Mouse (Mus musculus) adrenal gland (tissue): ENCODE data around the gene Usp43.

Source experiments
- intact Hi-C: fragments of 180-260 bp; cut with DNase I; formaldehyde crosslinking; loops from one replicate; pipeline ENCODE4 v1.15.1; 2025
- long read RNA-seq, 2 experiments: library from polyadenylated mRNA; unstranded; transcript quantifications; one replicate each; pipeline ENCODE4 v2.0.0; 2020; ENCODE audit warnings: borderline replicate concordance in 1 of 2; ENCODE audit not compliant: insufficient replicate concordance in 1 of 2

The Usp43 gene
- long read RNA-seq, experiment 1: 0 reads
- long read RNA-seq, experiment 2: 0 reads

DNA sequence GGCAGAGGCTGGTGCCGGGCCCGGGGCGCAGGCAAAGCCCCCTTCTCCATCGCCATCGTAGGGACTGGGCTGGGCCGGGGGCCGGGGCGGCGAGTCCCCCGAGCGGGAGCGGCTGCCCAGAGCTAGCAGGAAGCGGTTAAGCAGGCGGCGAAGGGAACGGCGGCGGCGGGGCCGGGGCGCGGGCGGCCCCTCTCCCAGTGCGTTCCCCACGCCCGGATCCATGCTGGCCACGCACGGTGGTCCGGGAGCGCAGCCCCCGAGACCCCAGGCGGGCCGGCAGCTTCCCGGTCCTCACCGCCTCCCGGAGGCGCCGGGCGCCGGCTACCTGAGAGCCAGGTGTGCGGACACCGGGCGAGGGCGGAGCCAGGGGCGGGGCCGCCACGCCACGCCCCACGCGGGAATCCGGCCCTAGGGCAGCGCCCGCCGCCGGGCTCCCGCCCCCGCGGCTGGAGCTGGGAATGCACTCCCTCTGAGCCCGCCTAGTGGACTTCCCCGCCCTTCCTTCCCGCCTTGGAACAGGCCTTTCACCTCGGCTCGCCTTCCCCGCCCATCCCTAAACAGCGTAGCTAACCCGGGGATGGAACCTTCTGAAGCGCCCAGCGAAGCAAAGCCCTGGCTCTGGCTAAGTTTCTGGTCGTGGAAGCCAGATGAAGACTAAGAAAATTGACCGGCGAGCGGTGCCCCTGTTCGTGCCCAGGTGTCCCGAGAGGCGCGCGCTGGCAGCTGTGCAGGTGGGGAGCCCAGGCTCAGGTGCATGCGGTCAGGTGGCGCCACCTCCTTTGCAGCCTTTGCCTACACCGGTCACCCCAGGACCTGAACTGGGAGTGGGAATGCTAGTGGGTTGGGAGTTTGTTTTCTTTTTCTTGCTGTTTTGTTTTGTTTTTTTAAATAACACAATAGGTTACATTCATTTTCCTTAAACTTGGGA is at the start of gene Usp43:
Usp43 (minus strand) TSS at position 327 of the 928 bp plus-strand sequence.
- intact Hi-C loops: loop anchor here (2.0 kb wide), 1 partner anchor 25 kb away; no protein-coding TSS in a partner anchor

DNA sequence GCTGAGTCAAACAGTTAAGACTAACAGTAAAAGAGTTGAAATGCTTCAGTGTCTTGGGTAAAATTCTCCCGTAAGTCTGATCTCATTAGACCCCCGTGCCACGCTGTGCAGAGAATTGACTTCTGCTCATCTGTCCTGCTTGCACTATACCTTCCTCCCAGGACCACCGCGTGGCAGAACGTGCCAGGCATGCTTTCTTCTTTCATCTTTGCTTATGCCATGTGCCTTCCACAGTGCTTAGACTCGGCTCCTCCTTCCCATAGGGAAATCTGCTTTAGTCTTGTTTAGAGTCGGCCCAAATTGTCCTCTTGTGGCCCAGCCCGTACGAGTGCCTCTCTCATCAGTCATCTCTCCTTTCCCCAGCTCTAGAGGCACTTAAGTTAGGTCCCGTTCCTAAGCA is 45.9 kb upstream of the Usp43 start:
- intact Hi-C loops: no loop called here

DNA sequence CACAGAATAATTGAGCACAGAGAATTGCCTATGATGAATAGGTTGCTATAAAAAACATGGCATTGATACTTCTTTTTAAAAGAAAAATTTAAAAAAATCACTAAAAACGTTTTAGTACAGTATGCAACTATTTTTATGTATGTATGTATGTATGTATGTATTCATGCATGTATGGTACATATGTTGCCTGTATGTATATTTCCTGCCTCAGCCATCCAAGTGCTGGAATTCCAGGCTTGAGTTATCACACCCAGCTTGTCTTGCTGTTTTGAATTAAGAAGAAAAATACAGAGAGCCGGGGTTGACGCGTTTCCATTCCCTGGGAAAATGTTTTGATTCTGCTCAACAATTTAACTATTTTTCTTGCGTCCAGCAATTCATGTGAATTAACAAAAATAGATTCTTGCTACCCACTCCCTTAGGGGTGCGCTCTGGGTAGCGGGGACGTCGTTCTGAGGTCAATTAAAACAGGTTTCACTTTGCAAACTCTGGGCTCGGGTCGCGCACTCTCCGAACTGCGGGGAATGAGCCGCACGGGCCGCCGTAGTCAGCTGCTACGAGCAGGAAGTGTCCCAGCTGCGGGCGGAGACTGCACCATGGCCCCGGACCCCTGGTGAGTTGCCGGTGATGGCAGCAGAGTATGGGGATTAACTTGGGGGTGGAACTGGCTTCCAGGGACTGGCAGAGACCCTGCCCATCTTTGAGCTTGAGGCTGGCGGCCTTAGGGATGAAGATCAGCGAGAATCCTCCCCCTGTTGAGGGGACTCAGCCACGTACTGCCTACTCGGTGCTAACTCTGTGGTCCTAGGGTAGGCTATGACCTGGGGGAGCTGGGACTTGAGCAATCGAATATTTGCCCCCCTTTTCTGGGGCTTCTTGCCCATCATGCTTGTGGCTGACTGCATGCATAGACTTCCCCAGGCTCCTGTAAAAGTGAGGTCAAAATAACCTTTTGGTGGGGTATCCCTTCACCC is 44.2 kb upstream of the Usp43 start, which contains the start of gene Stx8:
Stx8 (plus strand) TSS at position 289 of the 974 bp plus-strand sequence.
- intact Hi-C loops: no loop called here

DNA sequence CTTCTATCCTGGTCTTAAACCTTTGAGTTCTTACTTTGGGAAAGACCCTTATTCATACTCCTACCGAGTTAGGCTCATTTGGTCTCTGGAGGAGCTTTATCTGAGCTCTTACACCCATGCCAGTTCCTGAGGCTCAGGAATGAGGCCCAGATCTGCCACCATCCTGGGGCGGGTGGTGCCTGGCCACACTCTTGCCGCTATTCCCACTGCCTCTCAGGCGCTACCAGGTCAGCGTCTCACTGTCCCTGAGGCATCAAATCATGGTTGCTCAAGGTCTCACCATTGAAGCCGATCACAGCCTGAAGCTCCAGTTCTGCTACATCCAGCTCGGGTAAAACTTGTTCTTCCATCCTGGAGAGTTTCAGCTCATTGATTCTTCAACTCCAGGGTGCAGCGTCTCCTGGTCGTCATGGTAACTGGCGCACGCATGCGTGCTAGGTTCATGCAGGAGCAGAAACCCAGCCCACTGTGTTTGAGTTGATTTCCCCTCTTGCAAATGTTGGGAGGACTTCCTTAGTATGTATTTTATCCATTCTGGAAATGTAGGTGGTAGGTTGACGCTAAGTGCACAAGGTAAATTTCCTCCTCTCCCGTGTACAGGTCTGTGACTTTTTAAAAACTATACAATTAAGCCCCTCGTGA is 43.4 kb upstream of the Usp43 start, which contains the start of gene Cfap52:
Cfap52 (minus strand) TSS at position 410 of the 642 bp plus-strand sequence.
- intact Hi-C loops: no loop called here

DNA sequence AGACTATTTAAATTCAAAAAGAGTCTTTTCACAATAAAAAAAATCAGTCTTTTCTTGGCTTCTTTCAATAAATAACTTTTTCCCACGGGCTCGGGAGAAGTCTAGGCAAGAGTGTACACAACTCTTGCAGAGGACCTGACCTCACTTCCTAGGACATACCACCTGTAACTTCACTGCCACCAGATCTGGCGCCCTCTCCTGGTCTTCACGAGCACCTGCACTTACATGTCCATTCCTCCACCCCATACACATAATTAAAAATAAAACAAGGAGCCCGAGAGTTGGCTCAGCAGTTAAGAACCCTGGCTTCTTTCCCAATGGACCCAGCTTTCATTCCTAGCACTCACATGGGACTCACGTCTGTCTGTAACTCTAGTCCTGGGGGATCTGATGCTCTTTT is 42.2 kb upstream of the Usp43 start:
- intact Hi-C loops: no loop called here

DNA sequence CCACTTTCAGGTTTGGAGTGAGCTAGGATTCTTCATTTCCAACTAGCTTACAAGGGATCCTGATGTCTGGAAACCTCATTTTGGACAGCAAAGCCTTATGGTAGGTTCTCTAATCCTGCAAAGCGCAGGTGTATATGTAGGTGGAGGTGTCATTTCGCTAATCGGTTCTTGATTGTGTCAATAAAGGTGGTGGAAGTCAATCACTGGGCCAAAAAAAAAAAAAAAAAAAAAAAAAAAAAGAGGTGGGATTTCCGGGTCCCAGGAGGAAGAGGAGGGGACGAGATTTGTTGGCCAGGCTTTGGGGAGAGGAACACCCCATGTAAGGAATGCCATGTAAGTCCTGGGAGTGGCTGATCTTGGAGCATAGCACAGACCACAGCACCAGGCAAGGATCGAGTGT is 32.5 kb upstream of the Usp43 start:
- intact Hi-C loops: no loop called here

DNA sequence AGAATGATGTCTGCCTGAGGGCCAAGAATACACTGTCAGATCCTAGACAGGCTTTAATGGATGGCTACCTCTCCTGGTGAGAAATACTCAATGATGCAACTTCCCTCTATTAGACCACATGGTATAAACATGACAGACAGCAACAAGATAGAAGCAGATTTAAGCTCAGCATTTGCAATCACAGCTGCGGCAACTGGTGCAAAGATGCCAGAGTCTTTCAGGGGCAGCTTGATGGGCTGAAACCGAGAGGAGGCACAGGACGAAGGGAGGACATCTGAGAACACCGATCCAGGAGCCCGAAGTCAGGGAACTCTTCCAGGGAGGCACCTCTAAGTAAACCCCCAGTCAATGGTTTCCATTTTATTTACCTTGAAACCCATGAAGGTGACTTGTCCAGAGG is 31.7 kb upstream of the Usp43 start:
- intact Hi-C loops: no loop called here

DNA sequence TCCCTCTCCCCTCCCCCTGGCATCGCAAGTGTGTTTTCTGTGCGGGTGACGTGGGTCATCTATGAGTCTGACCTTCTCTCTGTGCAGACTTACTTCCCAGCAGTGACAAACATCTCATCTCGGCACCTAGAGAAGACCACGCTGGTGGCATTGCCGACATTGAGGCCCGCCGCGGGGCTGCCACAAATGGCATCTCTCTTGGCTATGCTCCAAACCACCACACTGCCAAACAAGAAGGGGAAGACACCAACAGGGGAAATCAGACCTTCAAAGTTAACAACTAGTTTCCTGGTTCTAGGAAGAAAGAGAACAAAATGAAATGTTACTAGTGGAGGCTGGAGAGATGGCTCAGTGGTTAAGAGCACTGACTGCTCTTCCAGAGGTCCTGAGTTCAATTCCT is 27.5 kb upstream of the Usp43 start:
- intact Hi-C loops: no loop called here

DNA sequence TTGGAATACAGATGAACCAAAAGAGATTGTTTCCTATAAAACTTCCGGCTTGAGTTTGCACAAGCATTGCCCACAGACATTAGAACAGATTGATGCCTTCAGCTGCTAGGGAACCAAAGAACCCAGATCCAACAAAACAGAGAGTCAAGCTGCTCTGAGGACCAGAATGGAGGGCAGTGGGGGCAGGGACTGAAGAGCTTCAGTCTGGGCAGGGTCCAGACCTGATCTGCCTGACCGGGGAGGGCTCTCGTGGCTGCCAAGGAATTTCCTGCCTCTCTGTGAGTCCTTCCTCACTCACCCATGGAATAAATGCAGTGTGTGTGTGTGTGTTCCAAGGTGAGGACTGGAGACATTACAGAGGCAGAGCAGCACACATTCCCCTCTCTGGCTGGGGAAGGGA is 26.3 kb upstream of the Usp43 start:
- intact Hi-C loops: no loop called here

DNA sequence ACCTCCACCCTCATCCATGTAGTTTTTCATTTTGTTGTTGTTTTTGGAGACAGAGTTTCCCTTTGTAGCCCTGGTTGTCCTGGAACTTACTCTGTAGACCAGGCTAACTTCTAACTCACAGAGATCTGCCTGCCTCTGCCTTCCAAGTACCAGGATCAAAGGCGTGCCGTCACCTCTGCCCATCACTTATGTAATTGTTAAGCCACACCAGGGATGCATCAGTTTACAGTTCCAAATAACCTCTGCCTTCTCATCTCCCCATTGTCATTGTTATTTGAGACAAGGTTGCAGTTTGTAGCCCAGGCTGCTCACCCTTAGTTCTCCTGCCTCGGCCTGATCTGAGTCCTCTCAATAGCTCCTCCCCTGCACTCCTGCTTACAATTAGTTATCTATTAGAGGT is 10.2 kb upstream of the Usp43 start:
- intact Hi-C loops: no loop called here

DNA sequence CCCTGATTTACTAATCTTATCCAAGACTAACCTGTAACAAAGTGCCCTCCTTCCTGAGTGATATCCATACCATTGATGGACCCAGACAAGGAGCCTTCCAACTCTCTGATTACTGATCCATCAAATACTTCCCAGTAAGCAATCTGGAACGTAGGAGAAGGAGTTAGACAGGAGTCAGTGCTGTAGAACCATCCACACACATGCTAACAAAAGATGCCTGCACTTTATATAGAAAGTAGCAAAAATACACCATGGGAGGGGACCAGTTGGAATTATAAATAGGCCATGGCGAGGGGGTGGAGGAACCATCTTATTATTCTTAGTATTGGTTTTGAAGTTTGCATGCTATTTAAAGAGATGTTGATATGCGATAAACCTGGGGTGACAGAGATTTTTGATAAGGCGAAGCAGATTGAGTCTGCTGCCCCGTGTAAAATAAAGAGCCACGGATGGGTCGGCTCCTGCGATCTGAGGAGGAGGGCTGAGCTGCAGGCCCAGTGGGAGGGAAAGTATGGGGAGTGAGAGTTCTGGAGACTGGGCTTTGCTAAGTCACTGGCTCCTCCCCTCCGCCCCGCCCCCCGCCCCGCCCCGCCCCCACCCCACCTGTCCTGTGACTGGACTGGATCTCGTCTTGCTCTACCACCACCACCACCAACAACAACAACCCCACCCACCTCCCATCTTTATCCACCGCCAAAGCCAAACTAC is 4.5 kb upstream of the Usp43 start:
- intact Hi-C loops: loop anchor here (5.0 kb wide), 1 partner anchor 104 kb away; no protein-coding TSS in a partner anchor

DNA sequence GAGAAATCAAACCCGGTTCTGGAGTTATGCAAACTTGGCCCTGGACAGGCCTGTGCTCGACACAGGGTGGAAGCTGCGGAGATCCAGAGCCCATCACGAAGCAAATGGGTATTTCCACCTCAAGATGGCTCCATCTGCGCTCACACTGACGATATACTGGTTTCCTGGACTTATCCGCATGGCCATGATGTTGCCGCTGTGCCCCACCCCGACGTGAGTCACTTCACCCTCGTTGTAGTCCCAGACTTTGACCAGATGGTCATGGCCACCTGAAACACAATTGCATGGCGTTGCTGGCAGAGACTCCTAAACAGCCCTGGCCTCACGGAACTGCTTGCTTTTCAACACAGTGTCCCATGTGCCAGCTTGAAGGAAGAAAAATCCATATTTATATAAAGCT is 3.0 kb upstream of the Usp43 start:
- intact Hi-C loops: loop anchor here (5.0 kb wide), 1 partner anchor 103 kb away; no protein-coding TSS in a partner anchor

DNA sequence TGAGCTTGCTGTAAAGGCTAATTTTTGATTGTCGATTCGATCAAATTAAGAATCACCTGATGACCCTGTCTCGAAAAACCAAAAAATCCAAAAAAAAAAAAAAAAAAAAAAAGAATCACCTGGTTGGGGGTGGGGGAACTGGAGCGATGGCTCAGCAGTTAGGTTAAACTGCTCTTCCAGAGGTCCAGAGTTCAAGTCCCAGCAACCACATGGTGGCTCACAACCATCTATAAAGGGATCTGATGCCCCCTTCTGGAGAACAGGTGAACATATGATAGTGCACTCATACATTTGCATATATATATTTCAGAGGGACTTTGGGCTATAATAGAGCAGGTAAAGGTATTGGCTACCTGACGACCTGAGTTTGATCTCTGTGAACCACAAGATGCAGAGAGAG is 1.8 kb upstream of the Usp43 start:
- intact Hi-C loops: loop anchor here (2.0 kb wide), 1 partner anchor 27 kb away; no protein-coding TSS in a partner anchor

DNA sequence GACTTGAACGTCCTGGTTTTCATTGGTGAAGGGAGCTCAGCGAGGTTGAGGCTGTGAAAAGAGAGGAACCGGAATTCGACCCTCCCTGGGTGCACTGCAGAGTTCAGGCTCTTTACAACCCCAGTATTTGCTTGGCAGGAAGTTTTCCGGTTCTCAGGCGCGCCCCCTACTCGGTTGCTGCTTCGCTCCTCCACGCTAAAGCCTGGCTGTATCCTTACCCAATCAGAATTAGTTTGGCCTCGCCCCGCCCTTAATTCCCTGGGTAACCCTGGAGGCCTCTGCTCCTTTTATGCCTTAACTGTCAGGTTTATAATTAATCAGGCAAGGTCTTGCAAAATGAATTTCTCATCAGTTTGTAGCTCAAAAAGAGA is 787 bp upstream of the Usp43 start:
- intact Hi-C loops: loop anchor here (2.0 kb wide), 1 partner anchor 26 kb away; no protein-coding TSS in a partner anchor

DNA sequence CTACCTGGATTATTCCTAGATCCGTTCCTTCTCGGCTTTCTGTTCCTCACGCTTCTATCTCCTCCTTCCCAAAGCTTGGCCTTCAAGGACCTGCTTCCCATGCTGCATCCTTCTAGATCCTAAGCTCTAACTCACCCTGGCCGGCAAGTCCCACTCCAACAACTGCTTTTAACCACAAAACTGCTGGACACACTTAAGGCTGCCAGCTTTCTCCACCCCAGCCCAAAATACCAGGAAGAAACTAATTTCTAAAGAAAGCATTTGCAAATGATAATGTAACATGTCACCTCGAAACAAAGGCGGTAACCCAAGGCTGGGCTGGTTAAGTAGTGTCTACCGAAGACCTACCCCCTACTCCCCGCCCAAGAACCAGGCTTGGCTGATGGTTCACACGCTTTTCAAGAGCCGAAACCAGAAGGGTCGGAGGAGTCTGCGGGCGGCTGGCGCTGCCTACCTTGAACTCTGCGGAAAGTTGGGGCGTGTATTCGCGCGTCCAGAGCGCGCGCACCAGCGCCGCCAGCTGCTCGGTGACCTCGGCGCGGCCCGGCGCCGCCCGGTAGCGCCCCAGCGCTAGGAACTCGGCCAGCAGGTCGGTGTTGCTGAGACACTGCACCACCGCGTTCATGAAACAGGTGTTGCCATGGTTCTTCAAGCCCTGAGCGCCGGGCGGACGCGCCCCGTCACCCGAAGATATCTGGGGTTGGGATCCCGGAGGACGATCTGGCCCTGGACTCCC is 694 bp downstream of the Usp43 start:
- intact Hi-C loops: no loop called here

DNA sequence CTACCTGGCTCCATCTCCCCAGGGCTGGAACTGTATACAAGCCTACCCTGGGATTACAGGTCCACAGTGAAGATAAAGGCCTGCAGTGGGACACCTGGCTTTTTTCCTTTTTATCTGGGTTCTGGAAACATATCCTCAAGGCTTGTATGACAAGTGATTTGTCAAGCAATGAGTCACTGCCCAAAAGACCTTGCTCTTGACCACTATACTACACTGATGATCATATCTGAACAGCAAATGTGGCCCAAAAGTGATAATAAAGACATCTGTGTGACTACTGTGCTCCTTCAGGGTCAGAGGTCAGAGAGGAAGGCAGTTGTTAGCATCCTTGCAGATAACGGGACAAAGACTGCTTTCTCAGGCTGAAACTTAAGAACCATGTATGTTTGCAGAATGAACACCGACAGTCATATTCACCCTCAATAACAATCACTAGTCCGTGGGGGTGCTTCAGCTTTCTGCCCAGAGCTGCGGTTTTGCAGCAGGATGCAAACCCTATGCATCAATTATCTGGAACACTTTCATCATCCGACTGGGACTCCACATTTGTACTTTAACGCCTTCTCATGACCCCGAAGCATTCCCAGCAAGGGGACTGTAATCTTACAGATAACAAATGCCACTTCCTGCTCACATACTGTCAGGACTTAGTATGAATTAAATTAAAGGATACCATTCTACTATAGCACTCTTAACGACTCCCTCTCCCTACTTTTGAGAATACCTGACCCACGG is 1.6 kb downstream of the Usp43 start:
- intact Hi-C loops: no loop called here

DNA sequence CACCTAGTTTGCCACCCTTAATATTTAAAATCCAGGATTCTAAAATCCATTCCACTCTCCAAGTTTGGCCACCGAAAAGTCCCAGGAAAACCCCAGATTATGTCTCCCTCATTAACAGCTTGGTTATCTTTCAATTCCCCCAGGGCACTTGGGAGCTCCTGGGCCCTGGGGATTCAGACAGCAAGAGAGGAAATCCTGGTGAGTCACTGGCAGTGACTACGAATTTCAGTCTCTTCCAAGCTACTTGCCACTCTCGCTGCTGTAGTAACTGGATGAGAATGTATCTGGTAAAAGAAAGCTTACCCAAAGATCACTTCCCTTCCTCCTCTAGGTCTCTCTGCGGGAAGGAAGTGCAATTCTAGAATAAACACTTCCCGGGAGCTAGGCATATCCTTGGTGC is 2.4 kb downstream of the Usp43 start:
- intact Hi-C loops: no loop called here

DNA sequence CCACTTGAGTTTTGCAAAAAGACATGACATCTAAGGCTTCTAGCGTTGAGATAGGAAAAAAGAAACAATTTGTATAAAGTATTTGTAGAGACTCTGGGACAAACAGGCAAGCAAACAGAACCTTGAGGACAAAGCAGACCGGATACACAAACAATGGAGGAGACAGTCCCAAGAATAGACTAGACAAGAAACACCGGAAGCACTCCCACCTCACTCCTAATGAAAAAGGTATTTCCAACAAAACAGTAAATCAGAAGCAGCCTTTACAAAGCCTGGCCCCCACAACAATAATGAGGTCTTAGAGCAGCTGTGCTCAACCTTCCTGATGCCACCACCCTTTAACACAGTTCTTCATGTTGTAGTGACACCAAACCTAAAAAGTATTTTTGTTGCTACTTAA is 4.8 kb downstream of the Usp43 start:
- intact Hi-C loops: no loop called here

DNA sequence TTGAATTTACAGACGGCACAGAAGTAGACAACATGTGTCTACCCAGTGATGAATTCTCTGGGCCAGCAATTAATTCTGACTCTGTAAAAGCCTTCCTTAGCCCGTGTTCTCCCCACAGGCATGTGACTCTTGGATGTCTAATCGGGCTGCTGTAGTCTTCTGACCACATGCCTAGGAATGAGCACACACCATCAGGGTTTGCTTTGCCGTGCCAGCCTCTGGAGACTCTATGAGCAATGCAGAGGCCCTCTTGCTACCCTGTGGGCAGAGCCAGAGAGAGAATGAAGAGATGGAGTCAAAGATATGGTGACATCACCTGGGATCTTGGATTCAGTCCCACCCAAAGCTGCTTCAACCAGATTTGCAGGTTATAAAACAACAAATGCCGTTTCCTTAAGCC is 10.9 kb downstream of the Usp43 start:
- intact Hi-C loops: no loop called here
